Mouse (Mus musculus) layer of hippocampus, adult 9-11 months (tissue): ENCODE measurements at regions not wholly inside any gene's neighbourhood (a gene's known extent, or its start where the extent isn't known, plus 50 kb on each side); places are given as distances from the start of the nearest gene placed in this dataset.

Experiments used
- DNase-seq: peaks from one replicate; pipeline ENCODE4 v3.0.0; 2022

GRCm38 (mm10) chr13:10845212-10845611, 484.6 kb upstream of the Chrm3 start:
- no peak for DNase-seq

DNA sequence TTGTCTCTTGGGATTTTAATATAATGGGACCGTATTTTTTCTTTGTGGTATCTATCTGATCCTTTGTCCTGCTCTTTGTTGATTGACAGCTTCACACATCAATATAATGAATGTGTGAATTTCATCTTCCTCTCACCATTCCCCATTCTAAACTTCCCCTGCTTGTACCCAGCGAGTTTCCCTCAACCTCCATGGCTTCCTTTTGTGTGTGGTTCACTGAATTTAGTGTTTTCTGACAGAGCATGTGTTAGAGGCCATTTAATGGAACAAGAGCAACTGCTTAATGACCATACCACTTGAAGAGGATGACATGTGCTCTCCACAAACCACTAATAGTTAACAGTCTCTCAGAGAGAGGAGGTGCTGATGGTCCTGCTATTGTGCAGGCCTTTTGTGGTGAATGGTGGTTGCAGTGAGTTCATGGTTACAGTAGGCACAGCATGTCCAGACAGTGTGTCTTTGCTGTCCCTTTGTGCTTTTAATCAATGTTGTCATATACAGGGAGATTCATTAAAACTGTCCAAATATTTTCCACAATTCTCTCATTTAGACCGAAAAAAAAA, 438.8 kb upstream of the Chrm3 start:
- DNase-seq, result no peak
